Mouse (Mus musculus): ENCODE results near the gene Foxe3. TPM values are rescaled to one million over a fixed set of nuclear protein-coding genes. Genes with fewer than 3 reads are reported as not detected.
"Not testable (repeated sequence)": the region's sequence is repeated elsewhere in the genome, so short reads cannot be mapped to it uniquely, and the experiment has no call there.

The Foxe3 gene
- total RNA-seq (2021): not detected

GRCm38 (mm10) chr4:114925917-114926312 lies at the start of gene Foxe3:
Gene Foxe3, minus strand, starts transcription at chr4:114926013.
- no peak for DNase-seq (ENCODE audit: low spot score in 2 of 2)
- intact Hi-C loops (cut with DNase I): no loop called here

GRCm38 (mm10) chr4:114973229-114973740 lies 47.5 kb upstream of the Foxe3 start:
- DNase-seq (ENCODE audit: low spot score in 2 of 2): no peak
- intact Hi-C loops (cut with DNase I): no loop called here

GRCm38 (mm10) chr4:114970736-114971135 lies 44.9 kb upstream of the Foxe3 start:
- no peak for DNase-seq (ENCODE audit: low spot score in 2 of 2)

GRCm38 (mm10) chr4:114960881-114961280 lies 35.1 kb upstream of the Foxe3 start:
- intact Hi-C loops (cut with DNase I); DNase-seq (ENCODE audit: low spot score in 2 of 2): not testable (repeated sequence)

More at GRCm38 (mm10) chr4:114970736-114971135, 44.9 kb upstream of the Foxe3 start:
- intact Hi-C loops (cut with DNase I): no loop called here

GRCm38 (mm10) chr4:114959533-114959932 lies 33.7 kb upstream of the Foxe3 start:
- no peak for DNase-seq (ENCODE audit: low spot score in 2 of 2)
- intact Hi-C loops (cut with DNase I): no loop called here

- DNase-seq (ENCODE audit: low spot score in 2 of 2): no peak
- intact Hi-C loops (cut with DNase I): no loop called here
Measured at GRCm38 (mm10) chr4:114958786-114959185, 33.0 kb upstream of the Foxe3 start.

GRCm38 (mm10) chr4:114958231-114958630 lies 32.4 kb upstream of the Foxe3 start:
- intact Hi-C loops (cut with DNase I): no loop called here
- DNase-seq (ENCODE audit: low spot score in 2 of 2): no peak

- no peak for DNase-seq (ENCODE audit: low spot score in 2 of 2)
- intact Hi-C loops (cut with DNase I): no loop called here
Measured at GRCm38 (mm10) chr4:114957403-114957802, 31.6 kb upstream of the Foxe3 start.

- DNase-seq (ENCODE audit: low spot score in 2 of 2): no peak
- intact Hi-C loops (cut with DNase I): no loop called here
Measured at GRCm38 (mm10) chr4:114953172-114953571, 27.4 kb upstream of the Foxe3 start.

- intact Hi-C loops (cut with DNase I): loop anchor here (5.0 kb wide), 1 partner anchor 281 kb away; no protein-coding TSS in a partner anchor
- no peak for DNase-seq (ENCODE audit: low spot score in 2 of 2)
Measured at GRCm38 (mm10) chr4:114947852-114948481, 22.2 kb upstream of the Foxe3 start.

GRCm38 (mm10) chr4:114947395-114947794 lies 21.6 kb upstream of the Foxe3 start:
- intact Hi-C loops (cut with DNase I): loop anchor here (5.0 kb wide), 1 partner anchor 280 kb away; no protein-coding TSS in a partner anchor
- DNase-seq (ENCODE audit: low spot score in 2 of 2): peak; percentile 74 to 85

GRCm38 (mm10) chr4:114946416-114946815 lies 20.6 kb upstream of the Foxe3 start:
- intact Hi-C loops (cut with DNase I): loop anchor here (5.0 kb wide), 1 partner anchor 279 kb away; no protein-coding TSS in a partner anchor
- DNase-seq (ENCODE audit: low spot score in 2 of 2): no peak

- DNase-seq (ENCODE audit: low spot score in 2 of 2): no peak
- intact Hi-C loops (cut with DNase I): loop anchor here (5.0 kb wide), 1 partner anchor 278 kb away; no protein-coding TSS in a partner anchor
Measured at GRCm38 (mm10) chr4:114945021-114945420, 19.2 kb upstream of the Foxe3 start.

- DNase-seq (ENCODE audit: low spot score in 2 of 2): no peak
- intact Hi-C loops (cut with DNase I): no loop called here
Measured at GRCm38 (mm10) chr4:114942583-114942982, 16.8 kb upstream of the Foxe3 start.

GRCm38 (mm10) chr4:114942112-114942511 lies 16.3 kb upstream of the Foxe3 start:
- DNase-seq (ENCODE audit: low spot score in 2 of 2): no peak
- intact Hi-C loops (cut with DNase I): no loop called here

GRCm38 (mm10) chr4:114941311-114941710 lies 15.5 kb upstream of the Foxe3 start:
- DNase-seq (ENCODE audit: low spot score in 2 of 2): no peak
- intact Hi-C loops (cut with DNase I): no loop called here

- intact Hi-C loops (cut with DNase I): no loop called here
- DNase-seq (ENCODE audit: low spot score in 2 of 2): no peak
Measured at GRCm38 (mm10) chr4:114938248-114938647, 12.4 kb upstream of the Foxe3 start.

GRCm38 (mm10) chr4:114937459-114938047 lies 11.7 kb upstream of the Foxe3 start:
- intact Hi-C loops (cut with DNase I): no loop called here
- no peak for DNase-seq (ENCODE audit: low spot score in 2 of 2)

GRCm38 (mm10) chr4:114934188-114934587 lies 8.4 kb upstream of the Foxe3 start:
- no peak for DNase-seq (ENCODE audit: low spot score in 2 of 2)
- intact Hi-C loops (cut with DNase I): no loop called here

- intact Hi-C loops (cut with DNase I): no loop called here
- no peak for DNase-seq (ENCODE audit: low spot score in 2 of 2)
Measured at GRCm38 (mm10) chr4:114932747-114933146, 6.9 kb upstream of the Foxe3 start.

- intact Hi-C loops (cut with DNase I): no loop called here
Measured at GRCm38 (mm10) chr4:114929155-114929554, 3.3 kb upstream of the Foxe3 start.

More at GRCm38 (mm10) chr4:114929155-114929554, 3.3 kb upstream of the Foxe3 start:
- no peak for DNase-seq (ENCODE audit: low spot score in 2 of 2)

Measured in left cerebral cortex, postnatal 36 days (tissue).